Mouse (Mus musculus) stomach, embryonic 16.5 days (tissue): Measurements from ENCODE around the gene Sult2a7. TPM values are rescaled to one million over a fixed set of nuclear protein-coding genes. Genes with fewer than 3 reads are reported as not detected.

ENCODE experiments used
- ATAC-seq: fragments of 200-750 bp; cut with Nextera tagmentation; 2 replicates; pipeline ENCODE4 v1.8.0; 2017; ENCODE audit warnings: moderate number of reproducible peaks, moderate TSS enrichment; ENCODE audit not compliant: insufficient read depth, low FRiP score
- H3K27ac ChIP-seq: fragments of 300-500 bp; sonication (generic); 2 replicates; pipeline ENCODE4 v1.5.1; 2014; ENCODE audit warnings: low read length
- H3K27me3 ChIP-seq: fragments of 300-500 bp; sonication (generic); 2 replicates; pipeline ENCODE4 v1.6.1; 2014; ENCODE audit warnings: low read length, control low read depth, mixed read lengths; ENCODE audit not compliant: control insufficient read depth, insufficient read depth
- H3K36me3 ChIP-seq: fragments of 300-500 bp; sonication (generic); 2 replicates; pipeline ENCODE4 v1.6.1; 2014; ENCODE audit warnings: low read length; ENCODE audit not compliant: control insufficient read depth, insufficient read depth
- H3K4me1 ChIP-seq: fragments of 300-500 bp; sonication (generic); 2 replicates; pipeline ENCODE4 v1.6.1; 2014; ENCODE audit warnings: low read length, control low read depth, mixed read lengths; ENCODE audit not compliant: control insufficient read depth, insufficient read depth
- H3K4me2 ChIP-seq: fragments of 300-500 bp; sonication (generic); 2 replicates; pipeline ENCODE4 v1.6.1; 2014; ENCODE audit warnings: low read depth, low read length, mixed read lengths
- H3K4me3 ChIP-seq: fragments of 300-500 bp; sonication (generic); replicated peaks from 2 replicates; pipeline ENCODE4 v1.5.1; 2014; ENCODE audit warnings: mild to moderate bottlenecking, low read length
- H3K9ac ChIP-seq: fragments of 300-500 bp; sonication (generic); 2 replicates; pipeline ENCODE4 v1.6.1; 2014; ENCODE audit warnings: low read length
- H3K9me3 ChIP-seq: fragments of 300-500 bp; sonication (generic); replicated peaks from 2 replicates; pipeline ENCODE4 v1.6.1; 2016; ENCODE audit warnings: low read length, control low read depth; ENCODE audit not compliant: control insufficient read depth
- WGBS: fragments of 180-500 bp; shearing (Covaris S2); extraction: QIAGEN DNeasy Blood & Tissue Kit; methylation state at CpG from one replicate; pipeline ENCODE4 v1.1.7; 2014; 5-methylcytosine and 5-hydroxymethylcytosine counted together
- polyA plus RNA-seq: library from polyadenylated mRNA; unstranded; fragments of >200 nt; fragmentation: Nextera tagmentation; extraction: Ambion mirVana; gene quantifications from 2 replicates; pipeline ENCODE4 v1.2.1, GENCODE M21; 2015

Gene Sult2a7
- not detected in 2 replicates for polyA plus RNA-seq

DNA sequence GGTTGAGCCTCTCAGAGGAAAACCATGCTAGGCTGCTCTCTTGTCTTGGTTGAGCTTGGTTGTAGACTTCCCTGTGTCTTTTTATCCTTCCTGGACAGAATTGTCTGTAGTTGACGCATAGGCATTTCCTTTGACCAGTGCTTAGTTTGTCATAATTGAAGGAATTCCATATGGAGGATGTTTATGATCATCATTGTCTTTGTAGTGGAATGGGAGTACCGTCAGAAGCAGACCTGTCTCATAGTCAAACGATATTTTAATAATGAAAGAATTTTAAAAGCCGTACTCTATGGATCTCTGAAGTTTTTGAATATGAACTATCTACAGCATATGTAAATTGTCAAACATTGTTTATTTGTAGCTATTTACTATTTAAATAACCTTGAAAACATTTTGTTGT is at the start of gene Sult2a7:
Sult2a7 (minus strand) TSS at position 101 of the 400 bp plus-strand sequence.
- no peaks in the 10 kb centered on the region for H3K27me3 ChIP-seq
- no peaks in the 10 kb centered on the region for H3K36me3 ChIP-seq
- H3K4me1 ChIP-seq = no peaks in the 10 kb centered on the region
- no peak within 1 kb of the TSS for H3K4me2 ChIP-seq
- H3K27ac ChIP-seq = no peak within 1 kb of the TSS
- no peaks in the 10 kb centered on the region; the same call in 1 of the 2 replicates for H3K9me3 ChIP-seq
- ATAC-seq = no peak
- no peak within 1 kb of the TSS for H3K4me3 ChIP-seq
- WGBS = 88% methylated on average over 4 of the region's 4 CpGs
- H3K9ac ChIP-seq = no peak within 1 kb of the TSS

GRCm38 (mm10) chr7:14525280-14525679 is 31.2 kb upstream of the Sult2a7 start:
- ATAC-seq = no peak
- no peak overlapping the region for H3K4me2 ChIP-seq
- H3K4me1 ChIP-seq = no peaks in the 10 kb centered on the region
- no peak overlapping the region for H3K9ac ChIP-seq
- H3K4me3 ChIP-seq = no peak overlapping the region
- H3K9me3 ChIP-seq = no peaks in the 10 kb centered on the region
- no peaks in the 10 kb centered on the region for H3K27me3 ChIP-seq
- H3K27ac ChIP-seq = no peak overlapping the region
- H3K36me3 ChIP-seq = no peaks in the 10 kb centered on the region
- WGBS = 54% methylated on average over 1 of the region's 1 CpGs

DNA sequence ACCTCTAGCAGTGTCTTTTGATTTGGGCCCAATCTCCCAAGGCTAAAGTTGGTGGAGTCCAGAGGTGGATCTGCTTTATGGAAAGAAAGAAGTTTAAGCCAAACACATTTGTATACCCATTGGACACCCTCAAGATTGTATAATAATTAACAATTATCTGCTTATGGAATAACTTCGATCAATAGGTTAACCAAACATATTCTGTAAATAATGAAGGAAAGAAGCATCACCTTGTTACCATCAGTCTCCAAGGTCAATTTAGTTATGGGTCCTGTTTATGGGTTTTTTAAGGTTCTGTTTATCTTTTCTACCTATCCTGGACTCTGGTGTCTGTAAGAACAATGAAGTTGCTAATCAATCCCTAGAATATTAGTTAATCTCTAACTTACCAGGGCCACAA is 28.6 kb upstream of the Sult2a7 start:
- Histone ChIP-seq H3K27ac (no peak overlapping the region), H3K36me3 (no peaks in the 10 kb centered on the region), H3K4me2 (no peak overlapping the region), H3K4me1 (no peaks in the 10 kb centered on the region), H3K9ac (no peak overlapping the region), H3K4me3 (no peak overlapping the region), H3K9me3 (no peaks in the 10 kb centered on the region; the same call in 1 of the 2 replicates), H3K27me3 (no peaks in the 10 kb centered on the region)
- no peak for ATAC-seq
- 88% methylated on average over 1 of the region's 1 CpGs for WGBS

DNA sequence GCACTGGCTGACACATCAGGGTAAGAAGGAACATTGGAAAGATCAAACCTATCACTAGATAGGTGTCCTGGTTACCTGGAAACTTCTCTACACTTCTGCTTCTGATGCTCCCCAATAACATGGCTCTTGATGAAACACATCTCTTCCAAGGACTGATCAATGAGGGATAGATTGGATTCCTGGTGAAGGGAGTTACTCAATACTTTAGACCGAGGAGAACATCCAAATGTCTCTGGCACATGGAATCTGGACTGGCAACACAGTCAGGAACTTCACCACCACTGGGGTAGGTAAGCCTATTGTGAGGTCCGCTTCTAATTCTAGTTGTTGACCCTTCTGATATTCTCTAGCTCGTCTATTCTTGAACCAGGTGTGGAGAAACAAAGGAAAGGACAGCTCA is 24.3 kb upstream of the Sult2a7 start:
- no peak overlapping the region for H3K4me3 ChIP-seq
- H3K9me3 ChIP-seq = no peaks in the 10 kb centered on the region; the same call in 1 of the 2 replicates
- no peak overlapping the region for H3K27ac ChIP-seq
- no peaks in the 10 kb centered on the region for H3K4me1 ChIP-seq
- H3K27me3 ChIP-seq = no peaks in the 10 kb centered on the region
- WGBS = 66% methylated on average over 3 of the region's 3 CpGs
- no peak for ATAC-seq
- no peak overlapping the region for H3K4me2 ChIP-seq
- H3K9ac ChIP-seq = no peak overlapping the region
- H3K36me3 ChIP-seq = no peaks in the 10 kb centered on the region

DNA sequence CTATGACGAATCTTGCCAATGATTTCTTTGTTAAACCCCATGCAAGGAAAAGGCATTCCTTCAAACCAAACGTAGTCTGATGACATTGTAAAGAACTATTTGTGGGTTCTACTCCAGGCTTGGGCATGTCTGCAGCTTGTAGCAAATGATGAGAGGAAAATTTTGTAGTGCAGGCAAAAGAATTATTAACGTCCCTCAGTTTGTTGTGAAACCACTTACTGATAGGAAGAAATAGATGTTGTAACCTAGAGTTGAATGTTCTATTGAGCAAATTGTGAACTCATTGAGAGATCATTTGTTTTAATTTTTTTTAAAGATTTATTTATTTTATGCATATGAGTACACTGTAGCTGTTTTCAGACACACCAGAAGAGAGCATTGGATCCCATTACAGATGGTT is 1.1 kb downstream of the Sult2a7 start:
- Histone ChIP-seq H3K27ac (no peak overlapping the region), H3K4me3 (no peak overlapping the region), H3K36me3 (no peaks in the 10 kb centered on the region), H3K27me3 (no peaks in the 10 kb centered on the region), H3K4me2 (no peak overlapping the region), H3K9ac (no peak overlapping the region), H3K9me3 (no peaks in the 10 kb centered on the region; the same call in 1 of the 2 replicates), H3K4me1 (no peaks in the 10 kb centered on the region)
- 71% methylated on average over 3 of the region's 3 CpGs for WGBS
- no peak for ATAC-seq

DNA sequence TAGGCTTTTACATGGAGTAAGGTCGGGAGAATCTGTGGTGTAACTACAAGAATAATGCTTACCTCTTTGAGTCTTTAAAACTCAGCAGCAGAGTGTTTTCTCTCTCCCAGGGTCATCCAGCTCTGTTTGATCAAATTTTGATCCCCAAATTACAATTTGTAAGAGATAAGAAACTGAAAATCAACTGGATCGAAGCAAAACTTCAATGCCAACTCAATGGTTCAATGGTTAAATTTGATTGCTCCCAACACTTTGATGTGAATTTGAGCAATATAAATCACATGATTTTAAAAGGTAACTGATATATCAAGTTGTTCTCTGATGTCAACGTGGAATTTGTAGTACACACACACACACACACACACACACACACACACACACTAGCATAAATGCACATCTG is 47.5 kb downstream of the Sult2a7 start, which contains the start of gene Sult2a8:
Sult2a8 (minus strand) TSS at position 236 of the 400 bp plus-strand sequence.
- no peak within 1 kb of the TSS for H3K9ac ChIP-seq
- no peaks in the 10 kb centered on the region; the same call in 1 of the 2 replicates for H3K9me3 ChIP-seq
- H3K4me2 ChIP-seq = no peak within 1 kb of the TSS
- H3K27ac ChIP-seq = no peak within 1 kb of the TSS
- no peak within 1 kb of the TSS for H3K4me3 ChIP-seq
- 59% methylated on average over 3 of the region's 3 CpGs for WGBS
- no peak for ATAC-seq
- no peaks in the 10 kb centered on the region for H3K4me1 ChIP-seq
- no peaks in the 10 kb centered on the region for H3K36me3 ChIP-seq
- no peaks in the 10 kb centered on the region for H3K27me3 ChIP-seq

DNA sequence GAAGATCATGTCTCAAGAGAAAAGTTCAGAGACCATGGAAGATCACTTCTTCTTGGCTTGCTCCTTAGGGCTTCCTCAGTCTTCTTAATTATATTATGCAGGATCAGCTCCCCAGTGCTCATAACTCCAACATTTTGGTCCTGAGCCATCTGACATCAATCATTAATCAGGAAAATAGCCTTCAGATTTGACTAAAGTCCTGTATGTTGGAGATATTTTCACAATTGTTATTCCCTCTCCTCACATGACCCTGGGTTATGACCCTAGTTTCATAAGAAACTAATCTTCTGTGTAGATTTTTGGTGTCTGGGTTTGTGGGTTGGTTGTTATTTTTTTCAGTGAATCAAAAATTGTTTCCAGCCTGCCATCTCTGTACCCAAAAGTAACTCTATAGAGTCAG is 54.4 kb downstream of the Sult2a7 start:
- Histone ChIP-seq H3K27ac (no peak overlapping the region), H3K36me3 (no peaks in the 10 kb centered on the region), H3K4me3 (no peak overlapping the region), H3K4me2 (no peak overlapping the region), H3K4me1 (no peaks in the 10 kb centered on the region), H3K9ac (no peak overlapping the region), H3K27me3 (no peaks in the 10 kb centered on the region), H3K9me3 (no peaks in the 10 kb centered on the region)
- ATAC-seq = no peak

DNA sequence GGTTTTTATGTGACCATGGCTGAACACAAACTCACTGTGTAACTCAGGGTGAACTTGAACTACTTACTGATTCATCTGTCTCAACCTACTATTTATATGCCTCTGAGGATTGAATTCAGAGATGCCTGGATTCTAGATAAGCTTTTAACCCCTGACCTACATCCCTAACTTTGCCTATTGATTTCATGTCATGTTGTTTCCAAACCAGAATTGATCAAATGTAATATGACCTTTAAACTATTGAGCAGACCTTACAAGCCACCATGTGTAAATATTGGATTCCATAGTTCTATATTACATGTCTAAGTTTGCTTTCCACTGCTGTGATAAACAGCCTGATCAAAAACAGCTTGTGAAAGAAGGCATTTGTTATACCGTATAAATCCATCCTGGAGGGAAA is 55.5 kb downstream of the Sult2a7 start:
- Histone ChIP-seq H3K9ac (no peak overlapping the region), H3K4me1 (no peaks in the 10 kb centered on the region), H3K9me3 (no peaks in the 10 kb centered on the region), H3K4me2 (no peak overlapping the region), H3K36me3 (no peaks in the 10 kb centered on the region), H3K27ac (no peak overlapping the region), H3K4me3 (no peak overlapping the region), H3K27me3 (no peaks in the 10 kb centered on the region)
- 76% methylated on average over 1 of the region's 1 CpGs for WGBS
- no peak for ATAC-seq

DNA sequence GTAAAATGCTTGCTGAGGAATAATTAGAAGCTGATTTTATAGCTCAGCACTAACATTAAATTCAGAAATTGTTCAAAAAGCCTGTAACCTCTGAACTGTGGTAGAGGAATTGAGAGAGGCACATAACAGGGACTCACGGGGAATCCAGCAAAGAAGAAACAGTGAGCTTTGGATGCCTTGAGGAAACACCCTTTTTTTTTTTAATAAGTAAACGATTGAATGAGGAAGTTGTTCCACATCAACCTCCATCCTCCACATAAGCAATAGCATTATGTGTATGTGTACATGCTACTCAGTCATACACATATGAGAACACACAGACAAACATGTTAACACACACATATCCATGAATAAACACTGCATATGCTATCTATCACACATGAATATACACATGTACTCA is 56.0 kb downstream of the Sult2a7 start:
- H3K4me1 ChIP-seq = no peaks in the 10 kb centered on the region
- H3K27ac ChIP-seq = no peak overlapping the region
- no peaks in the 10 kb centered on the region for H3K27me3 ChIP-seq
- WGBS = 72% methylated on average over 2 of the region's 2 CpGs
- no peak overlapping the region for H3K9ac ChIP-seq
- no peak for ATAC-seq
- no peak overlapping the region for H3K4me2 ChIP-seq
- no peaks in the 10 kb centered on the region for H3K36me3 ChIP-seq
- H3K4me3 ChIP-seq = no peak overlapping the region
- no peaks in the 10 kb centered on the region for H3K9me3 ChIP-seq
